Comparison of ENCODE assay signal across 13 mouse cellular contexts in the genomic region with DNA sequence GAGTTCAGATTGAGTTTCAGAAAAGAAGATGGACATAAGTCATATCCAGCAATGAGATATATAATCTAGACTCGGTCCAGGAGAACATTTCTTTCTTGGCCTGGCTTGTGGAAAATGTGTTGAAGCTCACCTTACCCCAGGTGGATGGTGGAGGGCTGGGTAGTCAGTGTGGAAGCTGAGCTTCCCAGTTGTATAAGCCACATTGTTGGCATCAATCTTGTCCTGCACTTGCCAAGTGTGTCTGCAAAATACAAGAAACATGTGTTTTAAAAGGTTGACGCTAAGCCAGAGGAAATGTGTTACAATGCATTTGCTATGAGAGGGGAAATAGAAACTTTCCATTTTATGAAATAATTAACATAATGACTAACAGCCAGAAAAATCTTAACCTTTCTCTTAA. TPM values are rescaled to one million over a fixed set of nuclear protein-coding genes. Genes with fewer than 3 reads are reported as not detected.
DNase-seq lines count a peak whose midpoint lies in the region; ATAC-seq and TF ChIP-seq lines count a peak whose summit lies in the region.
"Had no signal": no experiment of that assay in that cellular context is flagged by ENCODE, and none has a peak within 500 bp of the region (broad histone marks: within the 10 kb centered on the region; RNA-seq: fewer than 3 reads in every experiment).

No protein-coding gene starts in this region.

- H3K4me3 ChIP-seq in forebrain, embryonic 14.5 days (ENCODE audit: low read depth, low read length), result no peak overlapping the region
- no peak overlapping the region for H3K4me3 ChIP-seq in forebrain, embryonic 10.5 days
- H3K4me3 ChIP-seq in limb, embryonic 14.5 days (replicated peaks; ENCODE audit: low read length), result no peak overlapping the region

- H3K27me3 ChIP-seq in forebrain, embryonic 14.5 days (replicated peaks; ENCODE audit: control insufficient read depth, insufficient read depth, low read length), result no peaks in the 10 kb centered on the region
- H3K27me3 ChIP-seq in forebrain, embryonic 10.5 days (ENCODE audit: poor library complexity, severe bottlenecking), result no peaks in the 10 kb centered on the region
- H3K27me3 ChIP-seq in limb, embryonic 14.5 days (ENCODE audit: control insufficient read depth, insufficient read depth, low read length), result no peaks in the 10 kb centered on the region

- H3K4me1 ChIP-seq in forebrain, embryonic 14.5 days (ENCODE audit: control insufficient read depth, insufficient read depth, low read length), result no peaks in the 10 kb centered on the region
- no peaks in the 10 kb centered on the region for H3K4me1 ChIP-seq in forebrain, embryonic 10.5 days
- no peaks in the 10 kb centered on the region for H3K4me1 ChIP-seq in limb, embryonic 14.5 days (ENCODE audit: control insufficient read depth, insufficient read depth, low read length)

- no peak for ATAC-seq in forebrain, embryonic 14.5 days
- ATAC-seq in limb, embryonic 14.5 days (ENCODE audit: low FRiP score, low read depth), result peak; percentile 70

- H3K4me2 ChIP-seq in forebrain, embryonic 14.5 days (ENCODE audit: low read length), result no peak overlapping the region
- no peak overlapping the region for H3K4me2 ChIP-seq in limb, embryonic 14.5 days (replicated peaks; ENCODE audit: low read depth, low read length, severe bottlenecking)

- no peaks in the 10 kb centered on the region for H3K36me3 ChIP-seq in forebrain, embryonic 14.5 days (ENCODE audit: control insufficient read depth, insufficient read depth, low read length)
- no peaks in the 10 kb centered on the region for H3K36me3 ChIP-seq in forebrain, embryonic 10.5 days (replicated peaks)
- H3K36me3 ChIP-seq in limb, embryonic 14.5 days (ENCODE audit: control insufficient read depth, insufficient read depth, low read length), result no peaks in the 10 kb centered on the region

- TF ChIP-seq POLR2A in limb, embryonic 14.5 days (IDR thresholded peaks at IDR 0.05; ENCODE audit: borderline replicate concordance, extremely low read depth, insufficient read depth, insufficient read length), result no peak

- 79% methylated on average over 2 of the region's 2 CpGs for WGBS in forebrain, embryonic 14.5 days
- 85% methylated on average over 2 of the region's 2 CpGs for WGBS in forebrain, embryonic 10.5 days
- 47% methylated on average over 2 of the region's 2 CpGs for WGBS in limb, embryonic 14.5 days

- H3K9me3 ChIP-seq in forebrain, embryonic 14.5 days (replicated peaks; ENCODE audit: control insufficient read depth, low read length), result no peaks in the 10 kb centered on the region
- no peaks in the 10 kb centered on the region for H3K9me3 ChIP-seq in forebrain, embryonic 10.5 days
- no peaks in the 10 kb centered on the region for H3K9me3 ChIP-seq in limb, embryonic 14.5 days (ENCODE audit: control insufficient read depth, low read length)

- DNase-seq in forebrain, embryonic 14.5 days (ENCODE audit: low spot score), result peak; percentile 46
- DNase-seq in forebrain, embryonic 10.5 days (ENCODE audit: extremely low spot score, low spot score), result no peak
- peak; percentile 8 for DNase-seq in layer of hippocampus, adult 11-12 months (ENCODE audit: low spot score)
- DNase-seq in layer of hippocampus, postnatal 36 days, result no peak
- DNase-seq in right cerebral cortex, adult 2 months (ENCODE audit: low spot score in 2 of 2), result peak; percentile 9 to 16
- no peak for DNase-seq in right cerebral cortex, adult 18-20 months
- DNase-seq in limb, embryonic 14.5 days (ENCODE audit: low spot score), result peak; percentile 80
- DNase-seq in thymus, adult 18-20 months, result no peak
- DNase-seq: adrenal gland, adult 8-10 months; cerebellum, postnatal 25 days had no signal

- no peak overlapping the region for H3K9ac ChIP-seq in forebrain, embryonic 14.5 days (ENCODE audit: low read length)
- no peak overlapping the region for H3K9ac ChIP-seq in limb, embryonic 14.5 days (ENCODE audit: low read depth, low read length, severe bottlenecking)
- H3K9ac ChIP-seq: liver, embryonic 14.5 days had no signal

- no peak overlapping the region for H3K27ac ChIP-seq in forebrain, embryonic 14.5 days (ENCODE audit: low read depth, low read length)
- no peak overlapping the region for H3K27ac ChIP-seq in forebrain, embryonic 10.5 days
- no peak overlapping the region for H3K27ac ChIP-seq in limb, embryonic 14.5 days (replicated peaks; ENCODE audit: low read depth, low read length)
- H3K27ac ChIP-seq: liver, embryonic 14.5 days had no signal

RNA-seq across cellular contexts. Expression of a gene that starts 38.9 kb away (rescaled TPM):
- polyA plus RNA-seq in forebrain, embryonic 14.5 days (2014; fragmentation: Nextera tagmentation; extraction: Ambion mirVana), result 0.04 TPM in 1 of 2 replicates, not detected in the other
- polyA plus RNA-seq in forebrain, embryonic 10.5 days (2016; fragmentation: Nextera tagmentation; extraction: Ambion mirVana), result not detected in 2 replicates
- under 1 TPM; 0.77 to 0.83 TPM for total RNA-seq in layer of hippocampus, postnatal 36 days (2021)
- 1.1 TPM in 2 replicates for polyA plus RNA-seq in limb, embryonic 14.5 days (2012; rRNA removed)
- 0.59 and 1.3 TPM in 2 replicates for polyA plus RNA-seq in limb, embryonic 14.5 days (2014; fragmentation: Nextera tagmentation; extraction: Ambion mirVana)
- total RNA-seq: adrenal gland, adult 8-10 months; heart, adult 8-10 months; hematopoietic stem cell, adult 5-6 weeks had no signal

Comparison
In these comparisons a context has a peak if more than half of its experiments do, and no peak if none do; other contexts are left out.
1. DNase-seq: peak in forebrain, embryonic 14.5 days (single experiment), layer of hippocampus, adult 11-12 months (single experiment), right cerebral cortex, adult 2 months (2 of 2) and limb, embryonic 14.5 days (single experiment); none in forebrain, embryonic 10.5 days (single experiment), layer of hippocampus, postnatal 36 days (0 of 2), right cerebral cortex, adult 18-20 months (single experiment) and thymus, adult 18-20 months (0 of 2).